Mouse (Mus musculus) cerebellum, adult 2 months (tissue): ENCODE measurements around the gene Cript.

ENCODE experiments used
- CTCF ChIP-seq: fragments of 200-500 bp; IDR thresholded peaks from 2 replicates; pipeline ENCODE4 v1.5.1; 2011; ENCODE audit warnings: low read depth, mild to moderate bottlenecking, control low read depth, low read length, moderate library complexity, borderline replicate concordance; ENCODE audit not compliant: insufficient read depth
- POLR2A ChIP-seq: fragments of 200-500 bp; IDR thresholded peaks from 2 replicates; pipeline ENCODE4 v1.6.1; 2011; ENCODE audit warnings: low read length, control low read depth, borderline replicate concordance; ENCODE audit not compliant: insufficient read depth

- no peak for TF ChIP-seq POLR2A
- TF ChIP-seq CTCF: no peak
These were observed 26.3 kb downstream of the Cript start for GRCm38 (mm10) chr17:87051652-87052051.
